Mouse (Mus musculus) cortical plate, adult 2 months (tissue): ENCODE data around the gene Atp2b1.

Experiments
- CTCF ChIP-seq: fragments of 200-500 bp; IDR thresholded peaks from 2 replicates; pipeline ENCODE4 v1.5.1; 2011; ENCODE audit warnings: mild to moderate bottlenecking, control low read depth, low read length; ENCODE audit not compliant: insufficient read depth; ENCODE audit errors: extremely low read depth
- POLR2A ChIP-seq: fragments of 200-500 bp; IDR thresholded peaks from 2 replicates; pipeline ENCODE4 v1.6.1; 2011; ENCODE audit warnings: mild to moderate bottlenecking, low read length, control low read depth; ENCODE audit not compliant: insufficient read depth; ENCODE audit errors: extremely low read depth

DNA sequence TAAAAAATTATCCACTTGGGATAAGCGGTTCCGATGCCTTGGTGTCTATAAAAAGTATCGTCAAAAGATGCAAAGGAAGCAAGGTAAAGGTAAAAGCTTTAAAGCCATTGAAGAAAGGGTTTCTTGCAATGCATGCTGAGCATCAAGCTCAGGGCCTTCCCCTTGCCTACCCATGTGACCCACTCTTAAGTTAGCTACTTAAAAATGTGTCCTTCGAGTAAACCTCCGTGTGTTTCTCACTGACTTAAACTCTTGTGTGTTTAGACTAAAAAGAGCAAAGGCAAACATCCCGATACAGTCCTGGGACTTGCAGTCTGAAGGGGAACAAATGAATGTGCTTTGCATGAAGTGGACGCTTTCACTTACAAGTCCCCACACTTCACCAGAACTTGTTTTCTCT lies 65.1 kb downstream of the Atp2b1 start:
- TF ChIP-seq CTCF (no peak), POLR2A (no peak)
